Mouse (Mus musculus) olfactory bulb, adult 2 months (tissue): ENCODE measurements around the gene Zfp28. TPM values are rescaled to one million over a fixed set of nuclear protein-coding genes. Genes with fewer than 3 reads are reported as not detected.
A peak's percentile ranks its signal among the peaks of the same experiment; 100 is the strongest.

ENCODE experiments used
- H3K27ac ChIP-seq: fragments of 200-500 bp; 2 replicates; pipeline ENCODE4 v1.5.1; 2012; ENCODE audit warnings: low read depth, low read length; ENCODE audit not compliant: insufficient read depth
- H3K4me1 ChIP-seq: fragments of 200-500 bp; 2 replicates; pipeline ENCODE4 v1.6.1; 2012; ENCODE audit warnings: low read length; ENCODE audit not compliant: control insufficient read depth, insufficient read depth
- H3K4me3 ChIP-seq: fragments of 200-500 bp; 2 replicates; pipeline ENCODE4 v1.5.1; 2012; ENCODE audit warnings: mild to moderate bottlenecking, low read depth, low read length, moderate library complexity; ENCODE audit not compliant: insufficient read depth
- CTCF ChIP-seq: fragments of 200-500 bp; IDR thresholded peaks from 2 replicates; pipeline ENCODE4 v1.5.1; 2012; ENCODE audit warnings: low read depth, mild to moderate bottlenecking, low read length, moderate library complexity; ENCODE audit not compliant: insufficient read depth
- POLR2A ChIP-seq: fragments of 200-500 bp; IDR thresholded peaks from 2 replicates; pipeline ENCODE4 v1.6.1; 2012; ENCODE audit warnings: mild to moderate bottlenecking, low read depth, low read length, moderate library complexity; ENCODE audit not compliant: insufficient read depth
- WGBS: fragments of 180-500 bp; shearing (Covaris S2); methylation state at CpG from one replicate; pipeline ENCODE4 v1.1.7; 2018; 5-methylcytosine and 5-hydroxymethylcytosine counted together
- polyA plus RNA-seq: library from polyadenylated mRNA; stranded (reverse); fragments of >200 nt; gene quantifications from 2 replicates; pipeline ENCODE4 v1.2.4, GENCODE M21; 2012; ENCODE audit warnings: low replicate concordance; ENCODE audit not compliant: missing spikeins, insufficient read depth, insufficient read length

Zfp28 gene
- polyA plus RNA-seq, 1 experiment, result not detected

DNA sequence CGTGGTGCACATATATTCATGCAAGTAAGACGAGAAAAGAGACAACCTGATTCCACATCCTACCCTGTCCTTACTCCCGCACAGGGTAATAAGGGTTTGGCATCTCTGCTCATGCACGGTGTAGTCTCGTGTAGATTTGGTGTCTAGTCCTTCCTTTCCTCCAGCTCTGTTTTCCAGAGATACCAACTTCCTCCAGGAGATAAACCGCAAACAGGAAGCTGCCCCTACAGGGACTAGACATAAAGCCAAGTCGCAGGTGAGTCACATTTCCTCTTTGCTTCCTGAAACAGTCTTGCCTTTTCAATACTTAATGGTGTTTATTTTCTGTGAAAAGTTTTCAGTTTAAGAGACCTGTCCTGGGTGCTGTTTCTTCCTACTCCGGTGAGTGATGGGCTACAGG is 916 bp downstream of the Zfp28 start:
- 60% methylated on average over 8 of the region's 8 CpGs for WGBS
- Histone ChIP-seq H3K4me1 (no peaks in the 10 kb centered on the region; the same call in 1 of the 2 replicates), H3K4me3 (no peak overlapping the region), H3K27ac (no peak overlapping the region)
- TF ChIP-seq POLR2A (no peak), CTCF (no peak)

- Histone ChIP-seq H3K4me1 (no peaks in the 10 kb centered on the region; the same call in 1 of the 2 replicates), H3K27ac (no peak overlapping the region), H3K4me3 (no peak overlapping the region)
- 87% methylated on average over 8 of the region's 8 CpGs for WGBS
- TF ChIP-seq CTCF (no peak), POLR2A (no peak)
These were observed 3.9 kb downstream of the Zfp28 start for GRCm38 (mm10) chr7:6386995-6387394.

GRCm38 (mm10) chr7:6388971-6389370 is 5.9 kb downstream of the Zfp28 start:
- TF ChIP-seq POLR2A (no peak), CTCF (no peak)
- H3K4me1 ChIP-seq, result no peaks in the 10 kb centered on the region
- no peak overlapping the region for H3K4me3 ChIP-seq
- no peak overlapping the region for H3K27ac ChIP-seq
- WGBS, result 92% methylated on average over 5 of the region's 5 CpGs

DNA sequence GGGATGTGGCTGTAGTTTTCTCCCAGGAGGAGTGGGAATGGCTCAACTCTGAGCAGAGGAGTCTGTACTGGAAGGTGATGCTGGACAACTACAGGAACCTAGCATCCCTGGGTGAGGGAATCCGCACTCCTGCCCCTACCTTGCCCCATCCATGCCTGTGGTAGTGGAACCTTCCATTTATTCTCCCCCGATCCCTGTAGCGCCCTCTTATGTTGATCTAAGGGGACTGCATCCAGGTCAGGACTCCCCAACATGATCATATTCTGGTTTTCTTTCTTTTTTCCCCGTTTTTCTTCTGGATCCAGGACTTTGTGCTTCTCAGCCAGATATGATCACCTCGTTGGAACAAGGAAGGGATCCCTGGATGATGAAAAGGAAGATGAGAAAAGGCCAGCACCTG is 6.4 kb downstream of the Zfp28 start:
- H3K4me1 ChIP-seq, result no peaks in the 10 kb centered on the region
- TF ChIP-seq POLR2A (no peak), CTCF (no peak)
- H3K27ac ChIP-seq, result no peak overlapping the region
- H3K4me3 ChIP-seq, result no peak overlapping the region
- 68% methylated on average over 5 of the region's 5 CpGs for WGBS

GRCm38 (mm10) chr7:6397996-6398975 is 15.2 kb downstream of the Zfp28 start, which contains the start of gene Smim17:
Gene Smim17, plus strand, starts transcription at chr7:6398715.
- no peaks in the 10 kb centered on the region for H3K4me1 ChIP-seq
- TF ChIP-seq POLR2A, result peak; percentile 42; the same call in 1 of the 2 replicates
- no peak for TF ChIP-seq CTCF
- 20% methylated on average over 25 of the region's 25 CpGs for WGBS
- H3K4me3 ChIP-seq, result peak within 1 kb of the TSS; percentile 86
- peak within 1 kb of the TSS; percentile 43; the same call in 1 of the 2 replicates for H3K27ac ChIP-seq

DNA sequence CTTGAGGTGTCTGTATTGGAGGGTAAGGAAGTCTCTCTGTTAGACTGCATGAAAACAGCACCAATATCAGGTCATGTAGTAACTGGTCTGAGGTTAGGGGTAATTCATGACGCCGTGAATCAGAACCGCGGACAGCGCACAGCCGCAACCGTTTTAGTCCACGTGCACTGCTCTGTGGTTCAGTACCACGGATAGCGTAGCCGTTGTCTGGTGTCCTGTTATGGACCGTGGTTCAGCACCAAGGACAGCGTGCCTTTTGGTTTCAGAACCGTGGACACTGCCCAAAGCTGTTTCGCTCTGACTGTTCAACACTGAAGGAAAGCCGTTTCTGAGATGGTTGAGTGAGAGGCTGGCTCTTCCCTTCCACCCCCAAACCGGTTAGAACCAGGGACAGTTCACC is 26.9 kb downstream of the Zfp28 start, which contains the start of gene Gm20715:
Gm20715 (plus strand) TSS at position 235 of the 400 bp plus-strand sequence.
- 11% methylated on average over 17 of the region's 17 CpGs for WGBS

GRCm38 (mm10) chr7:6414626-6415441 is 31.7 kb downstream of the Zfp28 start:
- TF ChIP-seq POLR2A (no peak), CTCF (no peak)
- Histone ChIP-seq H3K27ac (no peak overlapping the region), H3K4me1 (peaks cover 4% of the 10 kb centered on the region; the same call in 1 of the 2 replicates), H3K4me3 (peak overlapping the region; percentile 55)
- 3% methylated on average over 22 of the region's 22 CpGs for WGBS

More for the DNA sequence above, 26.9 kb downstream of the Zfp28 start, which contains the start of gene Gm20715:
- no peak for TF ChIP-seq CTCF
- no peak for TF ChIP-seq POLR2A
- no peak within 1 kb of the TSS for H3K27ac ChIP-seq
- no peaks in the 10 kb centered on the region for H3K4me1 ChIP-seq
- no peak within 1 kb of the TSS for H3K4me3 ChIP-seq

DNA sequence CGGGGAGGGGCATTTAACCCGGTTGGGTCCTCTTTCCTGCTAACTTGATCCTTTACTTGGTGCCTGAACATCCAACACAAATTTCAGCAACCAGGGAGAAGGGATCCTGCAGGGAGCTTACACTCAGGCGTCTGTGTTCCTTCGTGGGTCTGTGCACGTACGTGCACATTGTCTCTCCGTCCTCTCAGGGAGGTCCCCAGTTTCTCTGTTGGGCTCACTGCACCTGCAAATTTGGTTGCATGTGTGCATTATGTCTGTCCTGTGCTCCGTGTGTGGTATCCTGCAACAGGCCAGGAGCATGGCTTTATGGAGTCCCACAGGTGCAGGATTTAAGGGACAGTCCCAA is 32.3 kb downstream of the Zfp28 start:
- H3K4me3 ChIP-seq, result peak overlapping the region; percentile 55
- TF ChIP-seq POLR2A (no peak), CTCF (no peak)
- 8% methylated on average over 8 of the region's 8 CpGs for WGBS
- no peak overlapping the region for H3K27ac ChIP-seq
- peaks cover 4% of the 10 kb centered on the region for H3K4me1 ChIP-seq

DNA sequence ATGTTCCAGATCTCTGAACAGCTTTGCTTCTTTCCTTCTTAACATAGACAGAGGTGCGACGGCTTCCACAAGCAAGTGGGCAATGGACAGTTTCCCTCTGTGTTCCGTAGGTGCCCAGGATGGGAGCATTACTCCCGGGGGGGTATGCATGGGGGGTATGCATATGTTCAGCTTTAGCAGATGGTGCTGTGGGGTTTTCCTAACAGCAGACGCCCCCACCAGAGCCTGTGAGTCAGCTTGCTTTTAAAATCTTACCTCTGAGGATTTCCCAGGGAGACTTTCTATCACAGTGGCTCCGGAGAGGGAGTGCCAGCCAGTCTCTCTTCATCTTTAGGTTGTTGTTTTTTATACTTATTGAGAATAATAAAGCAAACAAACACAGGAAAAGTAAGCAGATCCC is 36.8 kb downstream of the Zfp28 start:
- WGBS, result 44% methylated on average over 6 of the region's 6 CpGs
- no peak overlapping the region for H3K4me3 ChIP-seq
- H3K27ac ChIP-seq, result no peak overlapping the region
- no peak for TF ChIP-seq POLR2A
- TF ChIP-seq CTCF, result no peak
- peaks cover 4% of the 10 kb centered on the region for H3K4me1 ChIP-seq
